Mouse (Mus musculus): ENCODE data around the gene Zfp710.
"Not testable (repeated sequence)": the region's sequence is repeated elsewhere in the genome, so short reads cannot be mapped to it uniquely, and the experiment has no call there.

The Zfp710 gene

DNA sequence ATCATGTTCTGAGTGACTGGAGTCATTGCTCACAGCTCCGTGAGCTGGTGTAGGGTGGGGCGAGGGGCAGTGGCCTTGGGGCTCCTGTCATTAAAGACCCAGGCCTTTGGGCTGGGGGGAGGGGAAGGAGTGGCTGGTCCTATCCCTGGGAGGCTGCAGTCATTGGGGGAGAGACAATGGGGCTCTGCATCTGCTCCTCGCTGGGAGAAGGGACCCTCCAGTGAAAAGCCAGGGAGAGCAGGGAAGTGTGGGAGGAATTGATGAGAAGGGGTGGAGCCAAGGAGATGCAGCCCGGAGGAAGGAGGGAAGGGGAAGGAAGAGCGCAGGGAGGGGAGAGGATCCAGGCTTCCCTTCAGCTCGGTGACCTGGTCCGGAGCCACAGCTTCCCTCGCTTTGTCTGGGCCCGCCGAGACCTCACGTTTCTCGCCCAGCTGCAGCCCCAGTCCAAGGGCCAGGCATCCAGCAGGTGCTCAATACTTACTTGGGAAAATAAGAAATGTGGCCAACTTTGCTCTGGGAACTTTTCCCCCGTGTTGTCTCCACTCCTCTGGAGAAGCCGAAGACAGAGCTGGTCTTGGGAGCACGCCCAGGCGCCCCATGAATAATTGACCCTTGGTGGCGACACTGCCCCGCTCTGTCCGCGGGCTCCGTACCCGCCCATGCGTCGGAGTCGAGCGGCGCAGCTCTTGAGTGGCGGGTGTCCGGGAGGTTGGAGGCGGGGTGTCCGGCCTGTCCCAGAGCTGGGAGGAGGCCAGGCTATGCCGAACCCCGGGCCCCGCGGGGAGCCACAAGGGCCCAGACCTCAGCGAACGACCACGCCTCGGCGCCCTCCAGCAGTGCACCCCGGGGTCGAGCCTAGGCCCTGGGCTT, at the start of gene Zfp710:
Gene Zfp710, plus strand, starts transcription at position 294 of the 870 bp plus-strand sequence.
- in situ Hi-C loops (cut with MboI; ENCODE audit: unreplicated experiment in 2 of 2): no loop called here

DNA sequence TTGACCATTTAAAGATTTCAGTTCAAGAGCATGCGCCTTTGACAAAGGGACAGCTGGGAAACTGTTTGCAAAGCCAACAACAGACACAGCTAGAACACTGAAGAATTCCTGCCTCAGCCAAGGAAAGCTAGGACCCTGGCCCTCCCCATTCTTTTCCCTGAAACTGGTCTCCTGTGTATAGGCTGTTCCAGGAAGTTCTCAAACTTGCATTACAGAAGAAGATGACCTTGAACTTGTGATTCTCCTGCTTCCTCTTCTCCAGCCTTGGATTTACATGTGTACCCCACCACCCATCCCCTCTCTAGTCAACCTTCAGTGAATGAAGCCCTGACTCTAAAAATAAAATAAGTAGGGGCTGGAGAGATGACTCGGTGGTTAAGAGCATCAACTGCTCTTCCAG, 49.3 kb upstream of the Zfp710 start:
- in situ Hi-C loops (cut with MboI; ENCODE audit: unreplicated experiment in 2 of 2): no loop called here

DNA sequence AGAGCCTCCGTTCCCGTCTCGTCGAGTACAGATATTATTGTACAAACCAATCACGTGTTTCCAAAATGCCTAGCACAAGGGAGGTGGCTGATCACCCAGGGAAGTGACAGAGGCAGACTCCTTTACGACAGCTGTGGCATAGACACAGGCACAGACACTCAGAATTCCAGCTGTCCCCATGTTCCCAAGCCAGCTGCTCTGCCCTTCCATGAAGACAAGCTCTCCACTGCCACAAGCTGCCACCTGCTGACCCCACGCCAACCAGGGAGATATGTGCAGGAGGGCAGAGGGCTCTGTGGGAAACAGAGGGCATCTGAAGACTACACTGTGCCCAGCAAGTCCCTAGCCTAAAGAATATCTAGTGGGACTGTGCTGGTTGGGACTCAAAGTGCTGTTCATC, 37.9 kb upstream of the Zfp710 start:
- in situ Hi-C loops (cut with MboI; ENCODE audit: unreplicated experiment in 2 of 2): no loop called here

DNA sequence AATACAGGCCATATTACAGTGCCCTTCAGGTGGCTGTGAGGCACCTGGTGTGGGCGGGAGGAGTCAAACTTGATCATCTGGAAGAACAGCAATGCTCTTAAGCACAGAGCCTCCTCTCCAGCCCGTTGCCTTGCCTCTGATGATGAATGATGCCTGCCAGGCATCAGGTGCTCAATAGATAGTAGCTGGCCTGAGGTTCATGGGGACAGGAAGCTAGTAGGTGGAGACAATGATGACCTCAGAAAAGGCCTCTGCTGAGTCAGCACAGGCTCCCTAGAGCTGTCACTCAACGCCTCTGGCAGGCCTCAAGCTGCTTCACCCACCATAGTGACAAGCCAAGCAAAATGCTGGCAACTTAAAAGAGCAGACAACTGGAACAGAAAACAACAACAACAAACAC, 36.9 kb upstream of the Zfp710 start:
- in situ Hi-C loops (cut with MboI; ENCODE audit: unreplicated experiment in 2 of 2): no loop called here

DNA sequence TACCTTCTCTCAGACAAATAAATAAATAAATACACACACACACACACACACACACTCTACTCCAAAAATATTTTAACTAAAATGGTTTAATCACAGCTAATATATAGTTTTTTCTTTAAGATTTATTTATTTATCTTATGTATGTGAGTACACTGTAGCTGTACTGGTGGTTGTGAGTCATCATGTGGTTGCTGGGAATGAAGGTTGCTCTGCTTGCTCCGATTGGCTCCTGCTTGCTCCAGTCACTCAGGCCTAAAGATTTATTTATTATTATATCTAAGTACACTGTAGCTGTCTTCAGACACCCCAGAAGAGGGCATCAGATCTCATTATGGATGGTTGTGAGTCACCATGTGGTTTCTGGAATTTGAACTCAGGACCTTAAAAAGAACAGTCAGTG, 36.1 kb upstream of the Zfp710 start:
- in situ Hi-C loops (cut with MboI; ENCODE audit: unreplicated experiment in 2 of 2): not testable (repeated sequence)

DNA sequence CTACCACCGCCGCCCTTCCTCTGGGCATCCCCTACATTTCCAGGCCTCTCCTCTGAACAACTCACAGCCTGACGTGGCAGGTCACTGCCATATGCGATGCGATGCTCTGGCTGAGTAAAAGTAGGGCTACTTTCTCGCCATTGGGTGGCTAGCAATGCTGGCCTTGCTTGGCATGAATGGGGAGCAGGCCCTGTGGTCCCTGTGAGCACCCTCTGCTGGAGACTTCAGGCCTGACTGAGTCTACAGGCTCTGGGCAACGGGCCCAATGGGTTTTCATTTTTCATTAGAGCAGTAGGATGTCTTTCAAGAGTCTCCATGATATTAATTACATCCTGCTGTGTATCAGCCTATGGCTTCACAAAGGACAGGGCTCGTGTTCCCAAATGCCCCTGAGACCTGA, 30.1 kb upstream of the Zfp710 start:
- in situ Hi-C loops (cut with MboI; ENCODE audit: unreplicated experiment in 2 of 2): no loop called here

DNA sequence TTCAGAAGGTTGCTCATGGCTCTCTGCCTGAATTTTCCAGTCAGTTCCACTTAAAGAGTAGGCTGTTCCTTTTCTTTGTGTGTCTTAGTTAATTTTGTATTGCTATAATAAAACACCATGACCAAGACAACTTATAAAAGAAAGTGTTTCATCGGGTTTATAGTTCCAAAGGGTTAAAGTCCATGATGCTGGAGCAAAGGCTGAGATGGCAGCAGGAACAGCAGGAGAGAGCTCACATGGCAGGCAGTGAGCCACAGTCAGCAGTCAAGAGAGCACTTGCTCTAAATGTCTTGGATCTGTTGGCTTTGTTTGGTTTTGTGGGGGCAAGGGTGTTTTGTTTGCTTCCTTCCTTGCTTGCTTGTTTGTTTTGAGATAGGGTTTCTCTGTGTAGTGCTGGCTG, 26.9 kb upstream of the Zfp710 start:
- in situ Hi-C loops (cut with MboI; ENCODE audit: unreplicated experiment in 2 of 2): no loop called here

DNA sequence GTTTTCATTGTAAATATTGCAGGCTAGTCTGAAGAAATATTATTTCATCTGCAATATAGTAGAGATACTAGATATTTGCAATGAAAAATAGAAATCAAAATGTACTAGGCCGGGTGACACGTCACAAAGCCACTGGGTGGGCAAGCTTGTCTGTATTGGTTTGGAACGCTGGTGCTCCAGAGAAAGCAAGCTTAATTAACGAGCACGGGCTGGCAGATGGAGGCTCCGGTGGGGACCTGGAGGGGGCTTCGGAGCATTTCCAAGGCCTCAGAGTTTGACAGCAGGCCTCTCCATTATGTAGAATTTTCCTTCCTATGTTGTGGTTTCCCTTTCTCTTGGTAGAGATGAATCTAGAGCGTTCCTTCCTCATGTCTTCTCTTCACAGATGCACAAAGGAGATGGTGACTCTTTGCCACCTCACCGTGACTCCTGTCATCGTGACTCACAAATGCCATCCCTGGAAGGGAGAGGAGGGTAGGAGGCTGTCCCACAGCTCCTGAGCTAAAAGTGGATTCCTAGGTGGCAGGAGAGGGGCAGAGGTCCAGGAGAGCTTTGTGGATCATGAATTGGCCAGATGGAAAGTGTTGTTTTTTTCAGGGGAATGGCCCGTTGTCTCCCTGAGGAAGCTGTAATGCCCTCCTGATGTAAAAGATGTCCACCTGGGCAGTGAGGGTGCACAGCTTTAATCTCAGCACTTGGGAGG, 22.1 kb upstream of the Zfp710 start:
- in situ Hi-C loops (cut with MboI; ENCODE audit: unreplicated experiment in 2 of 2): loop anchor here in 1 of 2 experiments (10.0 kb wide), 2 partner anchors 208 to 372 kb away; partner anchors contain the start of genes Man2a2 and Mesp1

DNA sequence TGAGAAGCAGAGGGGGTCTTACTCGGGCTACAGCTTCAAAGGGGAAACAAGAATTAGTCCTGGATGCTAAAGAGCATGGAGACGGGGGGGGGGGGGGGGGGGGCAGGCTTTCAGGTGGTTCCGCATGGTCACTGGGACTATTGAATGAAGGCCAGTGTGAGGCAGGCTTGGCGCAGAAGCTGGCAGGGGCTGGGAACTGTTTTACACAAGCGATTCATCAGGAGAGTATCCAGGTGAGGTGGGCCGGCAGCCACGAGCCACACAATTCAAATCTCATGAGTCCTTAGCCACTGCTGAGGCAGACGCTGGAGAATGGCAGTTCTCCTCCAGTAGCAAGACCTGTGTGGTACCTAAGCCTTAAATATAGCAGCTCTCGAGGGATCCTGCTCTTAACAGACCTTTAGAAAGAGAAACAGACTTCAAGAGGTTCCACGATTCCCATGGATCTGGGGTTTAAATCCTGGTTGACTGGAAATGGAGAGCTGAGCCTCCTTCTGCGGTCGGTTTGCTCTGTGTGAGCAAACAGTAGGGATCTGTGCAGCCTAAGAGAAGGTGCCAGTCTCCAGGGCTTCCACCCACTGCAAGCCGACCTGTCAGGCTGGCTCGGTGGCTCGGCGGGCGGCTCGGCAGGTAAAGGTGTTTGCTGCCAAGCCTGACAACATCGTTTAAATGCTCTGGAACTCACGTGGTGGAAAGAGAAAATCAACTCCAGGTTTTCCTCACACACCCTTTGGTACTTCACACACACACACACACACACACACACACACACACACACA, 19.6 kb upstream of the Zfp710 start:
- in situ Hi-C loops (cut with MboI; ENCODE audit: unreplicated experiment in 2 of 2): loop anchor here in 1 of 2 experiments (10.0 kb wide), 2 partner anchors 210 to 370 kb away; partner anchors contain the start of genes Man2a2 and Mesp1

DNA sequence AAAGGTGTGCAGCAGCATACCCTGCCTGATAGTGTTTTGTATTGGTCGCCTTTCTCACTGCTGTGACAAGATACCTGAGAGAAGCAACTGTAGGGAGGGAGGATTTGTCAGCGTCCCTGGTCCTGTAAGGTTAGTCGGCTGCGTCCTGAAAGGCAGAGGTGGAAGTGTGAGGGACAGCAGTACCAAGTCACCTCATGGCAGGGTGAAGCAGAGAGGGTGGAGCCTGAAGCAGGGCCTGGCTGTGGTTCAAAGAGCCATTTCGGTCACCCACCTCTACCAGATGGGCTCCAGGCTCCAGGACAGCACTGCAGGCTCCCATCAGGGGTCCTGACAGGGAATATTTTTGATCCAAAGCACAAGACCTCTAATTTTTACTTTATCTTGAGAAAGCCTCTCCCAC, 13.9 kb upstream of the Zfp710 start:
- in situ Hi-C loops (cut with MboI; ENCODE audit: unreplicated experiment in 2 of 2): loop anchor here (5.0 to 10.0 kb wide), 5 partner anchors 72 to 362 kb away; partner anchors contain the start of gene Man2a2 (in 1 of the 2)

DNA sequence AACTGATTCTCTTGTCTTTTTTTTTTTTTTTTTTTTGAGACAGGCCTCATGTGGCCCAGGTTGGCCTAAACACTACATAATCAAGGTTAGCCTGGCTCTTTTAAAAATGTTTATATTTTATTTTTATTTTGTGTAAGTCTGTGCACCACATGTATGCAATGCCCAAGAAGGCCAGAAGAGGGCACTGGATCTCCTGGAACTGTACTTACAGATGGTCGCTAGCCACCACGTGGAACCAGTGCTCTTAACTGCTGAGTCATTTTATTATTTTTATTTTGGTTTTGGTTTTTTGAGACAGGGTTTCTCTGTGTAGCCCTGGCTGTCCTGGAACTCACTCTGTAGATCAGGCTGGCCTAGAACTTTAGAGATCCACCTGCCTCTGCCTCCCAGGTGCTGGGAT, 13.1 kb upstream of the Zfp710 start:
- in situ Hi-C loops (cut with MboI; ENCODE audit: unreplicated experiment in 2 of 2): loop anchor here (5.0 to 10.0 kb wide), 5 partner anchors 71 to 361 kb away; partner anchors contain the start of gene Man2a2 (in 1 of the 2)

DNA sequence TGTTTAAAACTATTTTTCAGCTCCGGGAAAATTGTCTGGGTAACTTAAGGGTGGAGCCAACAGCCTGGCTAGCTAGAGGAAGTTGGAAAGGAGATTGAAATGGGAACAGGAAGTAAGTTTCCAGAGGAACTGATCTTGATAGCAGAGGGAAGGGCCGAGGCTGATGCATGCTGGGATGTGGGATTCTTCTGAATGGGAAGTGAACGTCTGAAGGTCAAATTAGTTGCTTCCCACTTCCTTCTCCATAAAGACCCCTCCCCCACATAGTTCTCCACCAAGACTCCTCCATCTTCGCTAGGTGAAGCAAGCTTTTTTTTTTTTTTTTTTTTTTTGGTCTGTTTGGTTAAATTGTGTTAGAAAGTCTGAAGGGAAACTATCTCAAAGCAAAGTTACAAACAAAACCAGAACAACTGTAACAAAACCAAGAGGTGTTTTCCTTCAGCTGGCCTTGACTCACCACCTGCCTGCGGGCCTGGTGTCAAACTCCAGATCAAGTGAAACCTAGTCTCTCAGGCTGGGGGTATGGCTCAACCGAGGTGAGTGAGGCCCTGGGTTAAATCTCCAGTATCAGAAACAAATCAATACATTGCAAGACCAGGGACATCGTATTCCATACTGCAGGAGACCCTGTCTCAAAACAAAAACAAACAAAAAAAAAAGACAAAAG, 10.6 kb upstream of the Zfp710 start:
- in situ Hi-C loops (cut with MboI; ENCODE audit: unreplicated experiment in 2 of 2): loop anchor here (5.0 to 10.0 kb wide), 5 partner anchors 68 to 358 kb away; partner anchors contain the start of gene Man2a2 (in 1 of the 2)

DNA sequence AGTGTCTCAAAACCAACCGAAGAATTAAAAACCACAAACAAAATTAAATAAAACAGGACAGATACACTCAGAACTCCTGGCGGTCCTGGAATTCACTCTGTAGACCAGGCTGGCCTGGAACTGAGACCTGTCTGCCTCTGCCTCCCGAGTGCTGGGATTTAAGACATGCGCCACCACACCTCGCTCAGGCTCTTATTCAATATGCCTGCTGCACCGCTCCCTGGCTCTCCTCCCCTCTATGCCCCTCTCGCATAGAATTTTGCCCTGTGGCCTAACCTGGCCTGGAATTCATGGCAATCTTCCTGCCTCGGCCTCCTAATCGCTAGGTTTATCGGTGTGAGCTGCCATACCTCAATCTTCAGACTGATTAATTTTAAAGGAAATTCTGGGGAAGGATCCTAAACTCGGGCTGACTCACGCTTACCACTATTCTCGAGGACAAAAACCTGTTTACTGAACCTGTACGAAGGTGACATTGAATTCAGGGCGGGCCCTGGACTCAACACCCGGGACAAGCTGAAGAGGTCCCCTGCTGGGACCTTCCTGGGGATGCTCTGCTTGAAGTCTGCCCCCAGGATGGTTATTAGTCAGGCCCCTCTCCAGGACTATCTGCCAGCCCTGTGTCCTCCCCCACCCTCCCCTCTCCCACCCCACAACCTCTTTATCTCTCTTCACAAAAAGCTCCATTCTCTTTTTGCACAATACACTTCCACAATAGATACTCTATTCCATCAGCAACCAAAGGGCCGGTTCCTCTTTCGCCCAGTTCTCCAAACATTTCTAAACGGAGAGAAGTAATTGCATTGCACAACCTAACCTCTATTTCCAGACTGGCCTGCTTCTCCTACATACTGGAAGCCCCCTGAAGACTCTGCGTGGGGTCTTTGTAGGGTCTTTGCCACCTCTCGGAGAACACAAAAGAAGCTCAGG, 9.5 kb upstream of the Zfp710 start:
- in situ Hi-C loops (cut with MboI; ENCODE audit: unreplicated experiment in 2 of 2): loop anchor here (5.0 to 10.0 kb wide), 5 partner anchors 67 to 357 kb away; partner anchors contain the start of gene Man2a2 (in 1 of the 2)

DNA sequence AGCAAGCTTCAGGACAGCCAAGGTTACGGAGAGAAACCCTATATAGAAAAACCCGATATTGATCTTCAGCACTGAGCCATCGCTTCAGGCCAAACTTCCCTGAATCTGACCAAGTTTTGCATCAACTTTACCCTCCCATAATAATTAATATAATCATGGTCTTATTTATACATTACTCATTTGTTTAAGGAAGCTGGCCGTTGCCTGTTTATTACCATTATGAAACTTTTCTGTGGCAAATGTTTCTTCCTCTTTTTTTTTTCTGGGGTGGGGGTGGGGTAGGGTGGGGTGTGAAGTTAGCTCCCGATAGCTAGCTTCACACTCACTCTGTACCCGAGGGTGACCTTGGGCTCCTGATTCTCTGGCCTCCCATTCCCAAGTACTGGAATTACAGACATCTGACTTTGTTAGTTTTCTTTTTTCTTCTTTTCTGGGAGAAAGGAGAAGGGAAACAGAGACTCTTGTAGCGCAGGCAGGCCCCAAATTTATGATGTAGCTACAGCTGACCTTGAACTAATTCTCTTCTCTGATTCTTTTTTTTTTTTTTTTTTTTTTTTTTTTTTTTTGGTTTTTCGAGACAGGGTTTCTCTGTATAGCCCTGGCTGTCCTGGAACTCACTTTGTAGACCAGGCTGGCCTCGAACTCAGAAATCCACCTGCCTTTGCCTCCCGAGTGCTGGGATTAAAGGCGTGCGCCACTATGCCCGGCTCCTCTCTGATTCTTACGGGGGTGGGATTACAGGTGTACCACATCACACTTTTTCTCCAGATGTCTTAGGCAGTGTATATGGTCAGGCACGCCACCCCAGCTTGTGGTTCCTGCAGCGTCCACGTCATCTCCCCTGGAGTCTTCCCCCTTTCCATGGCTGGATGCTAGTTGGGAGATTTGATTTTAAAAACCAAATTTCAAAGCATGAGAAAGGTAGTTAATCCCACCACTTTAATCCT, 5.8 kb upstream of the Zfp710 start:
- in situ Hi-C loops (cut with MboI; ENCODE audit: unreplicated experiment in 2 of 2): loop anchor here (10.0 kb wide), 2 partner anchors 196 to 236 kb away; no protein-coding TSS in a partner anchor

DNA sequence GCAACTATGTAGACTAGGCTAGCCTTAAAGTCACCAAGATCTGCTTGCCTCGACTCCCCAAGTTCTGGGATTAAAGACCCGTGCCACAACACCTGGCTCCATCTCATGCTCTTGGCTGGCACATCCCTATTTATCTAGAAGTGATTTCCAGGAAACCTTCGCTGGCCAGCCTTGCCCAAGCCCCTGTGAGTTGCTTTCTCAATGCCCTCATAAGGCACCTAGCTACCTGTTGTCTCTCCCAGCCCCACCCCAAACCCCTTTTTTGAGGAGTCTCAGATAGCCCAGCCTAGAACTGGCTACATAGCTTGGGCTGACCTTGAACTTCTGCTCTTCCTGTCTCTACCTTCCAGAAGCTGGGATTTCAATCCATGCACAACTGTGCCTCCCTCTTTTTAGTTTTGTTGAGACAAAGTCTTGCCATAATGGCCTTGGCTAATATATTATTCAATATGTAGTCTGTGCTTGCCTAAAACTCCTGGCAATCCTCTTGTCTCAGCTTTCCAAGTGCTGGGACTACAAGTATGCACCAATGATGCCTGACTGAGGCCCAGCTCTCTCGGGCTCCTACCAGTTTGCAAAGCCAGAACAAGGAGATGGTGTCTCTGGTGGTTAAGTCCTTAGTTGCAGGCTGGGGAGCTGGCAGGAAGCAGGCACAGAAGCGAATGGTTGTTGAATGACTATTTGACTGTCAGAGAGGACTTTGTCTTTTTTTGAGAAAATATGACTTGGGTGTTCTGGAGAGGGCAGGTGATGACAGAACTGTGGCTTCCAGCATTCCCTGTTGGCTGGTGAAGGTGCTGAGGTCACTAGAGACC, 786 bp upstream of the Zfp710 start:
- in situ Hi-C loops (cut with MboI; ENCODE audit: unreplicated experiment in 2 of 2): no loop called here

DNA sequence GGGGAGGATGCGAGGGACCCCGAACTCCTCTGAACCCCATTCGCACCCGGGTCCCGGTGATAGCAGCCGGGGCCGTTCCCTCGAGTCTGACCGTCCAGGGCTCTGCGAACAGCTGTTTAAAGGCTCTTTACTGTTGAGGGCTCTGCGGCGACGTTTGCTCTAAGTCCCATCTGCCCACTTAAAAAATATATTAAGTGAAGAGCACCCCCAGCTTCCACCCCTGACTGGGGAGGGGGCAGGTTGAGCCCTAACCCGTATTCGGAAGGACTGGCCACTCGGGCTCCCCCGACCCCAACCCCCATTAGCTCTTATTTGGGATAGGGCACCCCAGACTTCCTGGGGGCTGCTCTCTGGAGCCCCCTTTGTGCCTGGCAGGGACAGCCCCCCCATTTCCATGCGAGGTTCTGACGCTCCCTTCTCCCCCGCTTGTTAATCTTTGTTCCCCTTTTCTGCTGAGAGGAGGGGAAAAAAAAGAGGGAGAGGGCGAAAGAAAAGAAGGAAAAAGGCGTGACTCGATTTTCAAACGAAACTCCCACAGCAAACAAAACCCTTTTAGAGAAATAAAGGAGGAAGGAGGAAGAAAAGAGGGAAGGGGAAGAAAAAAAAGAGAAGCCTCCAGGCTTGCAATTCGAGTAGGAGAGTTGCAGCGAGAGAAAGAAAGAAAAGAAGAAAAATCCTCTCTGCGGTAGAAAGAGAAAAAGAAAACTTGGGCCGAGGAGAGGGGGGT, 940 bp downstream of the Zfp710 start:
- in situ Hi-C loops (cut with MboI; ENCODE audit: unreplicated experiment in 2 of 2): no loop called here

Data from v-Abl transformed pro-B cells (cell line).